Mouse (Mus musculus) heart, postnatal 0 days (tissue): Measurements from ENCODE around the gene Siglecf.

Source experiments
- CTCF ChIP-seq: IDR thresholded peaks from 2 replicates; pipeline ENCODE4 v1.5.1; 2016; ENCODE audit warnings: antibody characterized with exemption, control low read depth, low read depth
- EP300 ChIP-seq: IDR thresholded peaks from 2 replicates; pipeline ENCODE4 v1.6.1; 2016; ENCODE audit warnings: antibody characterized with exemption, low read depth

- TF ChIP-seq CTCF = no peak
- no peak for TF ChIP-seq EP300
Observed at GRCm38 (mm10) chr7:43346571-43346970, 4.6 kb upstream of the Siglecf start.
